Mouse (Mus musculus) inflammation-experienced regulatory T-cells, adult 6 months (primary cell): ENCODE results near the gene Cox8a. TPM values are rescaled to one million over a fixed set of nuclear protein-coding genes. Genes with fewer than 3 reads are reported as not detected.
A peak's percentile ranks its signal among the peaks of the same experiment; 100 is the strongest.

Experiments used
- ATAC-seq: one replicate; pipeline ENCODE4 v1.8.0; 2017
- polyA plus RNA-seq, 3 experiments: library from polyadenylated mRNA; unstranded; fragments of 100-300 nt; shearing (Covaris generic); gene quantifications; one replicate each; pipeline ENCODE4 v1.2.1; 2017

The Cox8a gene
- polyA plus RNA-seq = 100 to 1,000 TPM; 284 to 445 (median 299) TPM

GRCm38 (mm10) chr19:7217162-7217925 is at the start of gene Cox8a:
Gene Cox8a (minus strand): TSS chr19:7217616.
- ATAC-seq = peak; percentile 100

DNA sequence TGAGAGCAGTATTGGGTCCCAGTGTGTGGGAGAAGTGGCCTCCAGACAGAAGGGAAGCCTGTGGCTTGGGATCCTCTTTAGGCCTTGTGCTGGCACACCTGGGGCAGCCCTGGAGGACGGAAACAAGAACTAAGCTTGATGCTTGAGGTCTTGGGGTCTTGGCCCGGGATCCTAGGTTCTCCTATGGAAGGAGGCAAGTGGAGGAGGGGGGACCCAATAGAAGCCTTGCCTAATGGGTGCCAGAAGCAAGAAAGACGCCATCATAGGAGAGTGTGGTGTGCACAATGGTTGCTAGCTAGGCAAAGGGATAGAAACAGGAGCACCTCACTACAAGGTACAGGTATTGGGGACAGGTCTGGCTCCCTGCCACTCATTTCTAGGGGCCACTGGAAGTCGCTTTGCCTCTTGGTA is 49.0 kb upstream of the Cox8a start:
- ATAC-seq = no peak

DNA sequence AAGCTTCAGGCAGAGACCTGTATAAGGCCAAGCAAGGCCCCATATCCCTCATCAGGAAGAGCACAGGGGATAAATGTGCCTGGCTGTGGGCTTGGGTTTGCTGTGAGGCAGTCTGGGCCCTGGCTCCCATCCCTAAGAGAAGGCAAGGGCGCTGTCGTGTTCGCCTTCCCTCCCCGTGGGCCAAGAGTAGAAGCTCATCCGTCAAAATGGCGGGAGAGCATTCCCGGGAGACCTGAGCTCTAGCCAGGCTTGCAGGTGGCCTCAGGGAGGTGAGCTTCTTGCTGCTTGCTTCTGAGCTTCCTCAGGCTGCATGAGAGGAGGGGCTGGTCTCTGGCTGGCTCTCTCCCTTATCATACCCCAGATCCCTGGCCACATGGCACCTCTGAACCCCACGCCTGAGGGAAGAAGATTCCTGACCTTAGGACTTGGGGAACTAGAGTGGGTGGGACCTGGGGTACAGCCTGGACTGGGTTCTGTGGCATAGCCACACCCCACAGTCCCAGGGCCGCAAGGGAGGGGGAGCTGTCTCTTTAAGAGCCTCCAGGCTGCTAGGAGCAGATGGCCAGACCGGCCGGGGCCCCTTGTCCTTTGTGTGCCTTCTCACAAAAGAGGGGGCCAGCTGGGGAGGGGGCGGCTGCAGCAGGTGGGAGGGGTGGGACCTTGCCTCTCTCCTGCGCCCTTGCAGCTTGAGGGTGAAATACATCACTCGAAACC is 48.2 kb upstream of the Cox8a start:
- no peak for ATAC-seq

GRCm38 (mm10) chr19:7264766-7265331 is 47.4 kb upstream of the Cox8a start:
- no peak for ATAC-seq

- ATAC-seq = no peak
Observed at GRCm38 (mm10) chr19:7264088-7264765, 46.8 kb upstream of the Cox8a start.

GRCm38 (mm10) chr19:7262592-7262991 is 45.2 kb upstream of the Cox8a start:
- no peak for ATAC-seq

DNA sequence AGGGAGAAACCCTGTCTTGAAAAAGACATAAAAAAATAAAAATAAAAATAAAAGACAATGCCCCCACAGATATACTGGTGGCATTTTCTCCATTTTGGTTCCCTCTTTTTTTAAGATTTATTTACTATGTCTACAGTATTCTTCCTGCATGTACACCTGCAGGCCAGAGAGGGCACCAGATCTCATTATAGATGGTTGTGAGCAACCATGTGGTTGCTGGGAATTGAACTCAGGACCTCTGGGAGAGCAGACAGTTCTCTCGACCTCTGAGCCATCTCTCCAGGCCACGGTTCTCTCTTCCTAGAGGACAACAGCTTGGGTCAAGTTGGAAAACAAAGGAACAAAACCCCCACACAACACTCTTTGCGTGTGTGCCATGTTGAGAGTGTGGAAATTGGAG is 44.5 kb upstream of the Cox8a start:
- no peak for ATAC-seq

DNA sequence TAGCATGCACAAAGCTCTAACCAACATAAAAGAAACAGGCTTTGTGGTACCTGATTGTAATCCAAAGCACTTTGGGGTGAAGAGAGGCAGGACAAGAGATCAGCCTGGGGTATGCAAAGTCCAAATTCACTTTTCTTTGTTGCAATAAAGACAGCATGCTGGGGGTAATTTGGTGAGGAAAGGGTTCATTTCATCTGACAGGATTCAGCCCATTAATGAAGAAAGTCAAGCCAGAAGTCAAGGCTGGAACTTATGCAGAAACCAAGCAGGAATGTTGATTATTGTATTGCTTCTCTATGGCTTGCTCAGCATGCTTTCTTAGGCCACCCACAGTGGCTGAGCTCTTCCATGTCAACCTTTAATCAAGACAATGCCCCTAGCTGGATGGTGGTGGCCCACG is 44.1 kb upstream of the Cox8a start:
- ATAC-seq = no peak

GRCm38 (mm10) chr19:7257881-7258280 is 40.5 kb upstream of the Cox8a start:
- ATAC-seq = no peak

- no peak for ATAC-seq
Observed at GRCm38 (mm10) chr19:7246021-7246420, 28.6 kb upstream of the Cox8a start.

GRCm38 (mm10) chr19:7240782-7241690 is 23.6 kb upstream of the Cox8a start, which contains the start of gene Naa40:
Gene Naa40 (minus strand): TSS chr19:7241183.
- peak; percentile 92 for ATAC-seq

GRCm38 (mm10) chr19:7240291-7240690 is 22.9 kb upstream of the Cox8a start:
- ATAC-seq = no peak

GRCm38 (mm10) chr19:7239574-7239973 is 22.2 kb upstream of the Cox8a start:
- ATAC-seq = no peak

DNA sequence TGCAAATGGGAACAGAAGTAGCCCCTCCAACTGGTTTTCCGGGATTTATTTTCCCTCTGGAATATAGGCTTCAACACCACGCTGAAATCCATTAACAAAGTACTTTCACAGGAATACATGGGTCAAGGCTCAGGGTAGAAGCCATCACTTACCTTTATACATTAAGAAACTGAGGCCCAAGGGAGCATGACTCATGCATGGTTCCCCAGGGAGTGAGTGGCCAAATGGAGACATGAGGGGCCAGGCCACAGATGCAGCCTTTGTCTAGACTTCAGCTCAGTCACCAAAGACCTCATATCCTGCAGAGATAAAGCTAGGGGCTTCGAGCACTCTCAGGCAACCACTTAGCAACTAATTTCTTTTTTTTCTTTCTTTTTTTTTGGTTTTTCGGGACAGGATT is 19.3 kb upstream of the Cox8a start:
- ATAC-seq = no peak

DNA sequence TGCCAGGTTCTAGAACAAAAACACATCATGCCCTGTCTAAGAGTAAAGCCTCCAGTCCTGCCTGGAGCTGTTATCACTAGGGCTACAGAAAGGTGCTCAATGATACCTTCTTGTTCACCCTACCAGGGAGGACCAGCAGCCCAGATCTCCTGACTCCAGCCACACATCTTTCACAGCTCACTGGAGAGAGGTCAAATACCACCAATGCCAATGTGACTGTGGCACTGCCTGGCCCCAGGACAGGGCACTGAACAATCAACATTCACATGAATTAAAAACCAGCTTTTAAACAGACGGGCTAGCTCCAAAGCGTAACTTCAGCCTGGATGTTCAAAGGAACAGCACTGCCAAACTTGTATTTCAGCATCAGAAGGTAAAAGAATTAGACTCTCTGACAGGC is 18.6 kb upstream of the Cox8a start:
- ATAC-seq = no peak

DNA sequence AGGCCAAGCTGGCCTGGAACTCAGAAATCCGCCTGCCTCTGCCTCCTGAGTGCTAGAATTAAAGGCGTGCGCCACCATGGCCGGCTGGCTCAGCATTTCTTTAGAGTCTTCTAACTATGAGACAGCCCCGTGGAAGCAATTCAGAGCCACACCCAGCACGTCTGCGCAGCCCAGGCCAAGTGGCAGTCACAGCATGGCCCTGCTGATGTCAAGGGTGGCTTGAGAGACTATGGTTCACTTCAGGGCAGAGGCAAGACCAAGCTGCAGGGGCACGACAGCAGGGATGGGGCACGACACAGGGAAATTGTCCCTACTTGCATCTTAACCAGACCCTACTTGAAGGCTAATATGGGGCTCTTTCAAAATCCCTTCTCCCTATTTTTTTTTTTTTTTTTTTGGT is 18.0 kb upstream of the Cox8a start:
- no peak for ATAC-seq

DNA sequence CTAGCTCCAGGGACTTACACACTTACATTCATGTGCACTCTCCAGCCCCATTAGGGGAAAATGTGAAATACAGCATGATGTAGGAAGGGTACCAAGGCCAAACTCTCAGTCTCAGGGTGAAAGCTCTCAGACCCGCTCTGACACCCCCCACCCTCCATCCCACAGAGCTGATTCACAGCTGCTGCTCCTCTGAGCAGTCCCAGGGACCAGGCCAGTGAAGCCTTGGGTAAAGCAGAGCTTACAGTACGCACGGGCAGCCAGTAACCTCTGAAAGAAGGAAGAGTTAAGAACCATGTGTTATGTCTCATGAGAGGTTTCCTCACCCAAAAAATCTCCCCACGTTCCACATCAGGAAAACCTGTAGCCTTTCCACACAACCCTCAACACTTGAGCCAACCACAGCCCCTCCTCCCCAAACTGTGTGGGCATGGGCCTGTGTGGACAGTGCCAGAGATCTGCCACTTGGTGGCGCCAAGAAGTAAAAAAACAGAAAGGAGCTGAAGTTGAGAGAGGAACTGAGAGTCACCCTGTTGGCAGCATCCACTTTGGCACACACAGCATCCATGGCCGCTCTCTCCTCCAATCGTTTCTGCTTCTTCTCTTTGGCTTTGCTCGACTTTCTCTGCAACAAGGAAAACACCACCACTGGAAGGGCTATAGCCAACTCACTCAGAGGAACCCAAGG is 17.3 kb upstream of the Cox8a start:
- ATAC-seq = peak; percentile 78

DNA sequence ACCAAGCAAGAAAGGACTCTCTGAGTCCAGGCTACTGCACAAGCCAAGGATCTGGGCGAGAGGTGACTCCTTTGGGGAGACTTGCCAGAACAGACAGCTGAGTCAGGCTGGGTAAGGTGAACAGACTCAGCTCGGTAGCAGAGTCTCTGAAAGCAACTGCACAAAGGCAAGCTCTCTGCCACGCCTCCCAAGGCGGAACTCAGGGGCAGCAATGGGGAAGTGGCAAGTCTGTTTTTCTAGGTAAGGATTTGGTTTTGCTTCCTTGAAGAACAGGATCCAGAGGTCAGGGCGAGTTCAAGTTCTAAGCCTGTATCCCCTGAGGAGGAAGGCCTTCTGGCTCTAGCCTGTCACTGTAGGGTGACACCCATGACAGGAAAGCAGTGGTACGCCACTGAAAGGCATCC is 9.1 kb upstream of the Cox8a start:
- ATAC-seq = no peak

DNA sequence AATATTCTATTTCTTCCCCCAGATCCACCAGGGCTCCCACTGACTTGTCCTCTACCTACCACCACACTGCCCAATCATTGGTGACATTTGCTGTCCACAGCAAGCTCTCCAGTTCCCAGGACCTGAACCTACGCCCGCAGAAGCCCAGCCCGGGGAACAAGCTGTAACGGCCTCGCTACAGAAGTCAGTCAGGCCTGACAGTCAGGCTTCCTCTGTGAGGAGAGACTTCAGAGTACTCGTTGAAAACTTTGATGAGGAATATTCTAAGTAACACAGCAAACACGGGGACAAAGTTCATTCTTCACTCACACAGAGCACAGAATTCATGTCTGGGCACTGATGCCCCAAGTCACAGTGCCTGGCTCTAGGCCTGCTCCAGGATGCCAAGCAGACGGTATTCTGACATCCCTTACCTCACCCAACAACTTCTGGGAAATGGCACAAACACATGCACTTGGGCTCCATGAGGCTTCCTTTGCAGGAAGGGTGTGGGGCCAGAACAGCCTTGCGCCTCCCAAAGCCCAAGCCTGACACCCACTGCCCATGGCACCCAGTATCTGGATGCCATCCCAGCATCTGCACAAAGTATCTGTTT is 7.8 kb upstream of the Cox8a start:
- no peak for ATAC-seq

- ATAC-seq = no peak
Observed at GRCm38 (mm10) chr19:7224253-7224652, 6.8 kb upstream of the Cox8a start.

- ATAC-seq = no peak
Observed at GRCm38 (mm10) chr19:7223488-7223887, 6.1 kb upstream of the Cox8a start.
